Mouse (Mus musculus): ENCODE measurements at regions not wholly inside any gene's neighbourhood (a gene's known extent, or its start where the extent isn't known, plus 50 kb on each side); places are given as distances from the start of the nearest gene placed in this dataset.

GRCm38 (mm10) chr4:95120876-95121275, 68.9 kb upstream of the Jun start:
- no peak for TF ChIP-seq POLR2AphosphoS5 (IDR thresholded peaks at IDR 0.05; ENCODE audit: insufficient replicate concordance, low read depth, low read length)
- no peak for TF ChIP-seq GATA2 (IDR thresholded peaks at IDR 0.05; ENCODE audit: borderline replicate concordance, low read depth, low read length)
- TF ChIP-seq GATA1 (IDR thresholded peaks at IDR 0.05; ENCODE audit: borderline replicate concordance, low read length): no peak
- no peak for TF ChIP-seq TAL1 (conservative IDR thresholded peaks at IDR 0.05; ENCODE audit: low read depth, low read length)
- no peak for TF ChIP-seq CTCF (IDR thresholded peaks at IDR 0.05; ENCODE audit: low read depth, low read length)
- Histone ChIP-seq H3K27me3 (ENCODE audit: insufficient read depth, low read length) (peaks cover 10% of the 10 kb centered on the region; the same call in 1 of the 2 replicates), H3K4me3 (ENCODE audit: low read depth, low read length) (no peak overlapping the region), H3K4me1 (ENCODE audit: insufficient read depth, low read depth, low read length) (peaks cover 6% of the 10 kb centered on the region), H3K9me3 (replicated peaks) (no peaks in the 10 kb centered on the region), H3K36me3 (replicated peaks) (no peaks in the 10 kb centered on the region)
- ATAC-seq (ENCODE audit: extremely low read depth, insufficient number of reproducible peaks, low FRiP score, poor library complexity, severe bottlenecking): no peak
- DNase-seq (ENCODE audit: low spot score): no peak

GRCm38 (mm10) chr4:95125346-95125745, 73.3 kb upstream of the Jun start:
- no peaks in the 10 kb centered on the region for H3K9me3 ChIP-seq (replicated peaks)
- H3K4me3 ChIP-seq (ENCODE audit: low read depth, low read length): no peak overlapping the region
- peaks cover 10% of the 10 kb centered on the region; the same call in 1 of the 2 replicates for H3K27me3 ChIP-seq (ENCODE audit: insufficient read depth, low read length)
- DNase-seq (ENCODE audit: low spot score): no peak
- no peak for TF ChIP-seq GATA1 (IDR thresholded peaks at IDR 0.05; ENCODE audit: borderline replicate concordance, low read length)
- no peak for TF ChIP-seq CTCF (IDR thresholded peaks at IDR 0.05; ENCODE audit: low read depth, low read length)
- no peak for TF ChIP-seq GATA2 (IDR thresholded peaks at IDR 0.05; ENCODE audit: borderline replicate concordance, low read depth, low read length)
- TF ChIP-seq TAL1 (conservative IDR thresholded peaks at IDR 0.05; ENCODE audit: low read depth, low read length): no peak
- no peak for TF ChIP-seq POLR2AphosphoS5 (IDR thresholded peaks at IDR 0.05; ENCODE audit: insufficient replicate concordance, low read depth, low read length)
- no peak for ATAC-seq (ENCODE audit: extremely low read depth, insufficient number of reproducible peaks, low FRiP score, poor library complexity, severe bottlenecking)
- no peaks in the 10 kb centered on the region for H3K36me3 ChIP-seq (replicated peaks)
- peaks cover 10% of the 10 kb centered on the region for H3K4me1 ChIP-seq (ENCODE audit: insufficient read depth, low read depth, low read length)

- Histone ChIP-seq H3K4me3 (ENCODE audit: low read depth, low read length) (no peak overlapping the region), H3K27me3 (ENCODE audit: insufficient read depth, low read length) (peaks cover 4% of the 10 kb centered on the region; the same call in 1 of the 2 replicates), H3K9me3 (replicated peaks) (no peaks in the 10 kb centered on the region), H3K4me1 (ENCODE audit: insufficient read depth, low read depth, low read length) (peaks cover 16% of the 10 kb centered on the region), H3K36me3 (replicated peaks) (no peaks in the 10 kb centered on the region)
- DNase-seq (ENCODE audit: low spot score) (no peak), ATAC-seq (ENCODE audit: extremely low read depth, insufficient number of reproducible peaks, low FRiP score, poor library complexity, severe bottlenecking) (no peak)
- TF ChIP-seq POLR2AphosphoS5 (IDR thresholded peaks at IDR 0.05; ENCODE audit: insufficient replicate concordance, low read depth, low read length) (no peak), CTCF (IDR thresholded peaks at IDR 0.05; ENCODE audit: low read depth, low read length) (no peak), TAL1 (conservative IDR thresholded peaks at IDR 0.05; ENCODE audit: low read depth, low read length) (no peak), GATA1 (IDR thresholded peaks at IDR 0.05; ENCODE audit: borderline replicate concordance, low read length) (no peak), GATA2 (IDR thresholded peaks at IDR 0.05; ENCODE audit: borderline replicate concordance, low read depth, low read length) (no peak)
Measured at GRCm38 (mm10) chr4:95127970-95128369, 75.9 kb upstream of the Jun start.

- peaks cover 32% of the 10 kb centered on the region for H3K4me1 ChIP-seq (ENCODE audit: insufficient read depth, low read depth, low read length)
- peak; percentile 59 for ATAC-seq (ENCODE audit: extremely low read depth, insufficient number of reproducible peaks, low FRiP score, poor library complexity, severe bottlenecking)
- H3K27me3 ChIP-seq (ENCODE audit: insufficient read depth, low read length): no peaks in the 10 kb centered on the region
- no peaks in the 10 kb centered on the region for H3K9me3 ChIP-seq (replicated peaks)
- no peak overlapping the region for H3K4me3 ChIP-seq (ENCODE audit: low read depth, low read length)
- no peaks in the 10 kb centered on the region for H3K36me3 ChIP-seq (replicated peaks)
- TF ChIP-seq GATA1 (IDR thresholded peaks at IDR 0.05; ENCODE audit: borderline replicate concordance, low read length): no peak
- no peak for TF ChIP-seq GATA2 (IDR thresholded peaks at IDR 0.05; ENCODE audit: borderline replicate concordance, low read depth, low read length)
- no peak for TF ChIP-seq POLR2AphosphoS5 (IDR thresholded peaks at IDR 0.05; ENCODE audit: insufficient replicate concordance, low read depth, low read length)
- TF ChIP-seq TAL1 (conservative IDR thresholded peaks at IDR 0.05; ENCODE audit: low read depth, low read length): no peak
- no peak for TF ChIP-seq CTCF (IDR thresholded peaks at IDR 0.05; ENCODE audit: low read depth, low read length)
- no peak for DNase-seq (ENCODE audit: low spot score)
Measured at GRCm38 (mm10) chr4:95133815-95134214, 81.8 kb upstream of the Jun start.

GRCm38 (mm10) chr4:95134611-95135010, 82.6 kb upstream of the Jun start:
- peaks cover 26% of the 10 kb centered on the region for H3K4me1 ChIP-seq (ENCODE audit: insufficient read depth, low read depth, low read length)
- TF ChIP-seq POLR2AphosphoS5 (IDR thresholded peaks at IDR 0.05; ENCODE audit: insufficient replicate concordance, low read depth, low read length) (no peak), TAL1 (conservative IDR thresholded peaks at IDR 0.05; ENCODE audit: low read depth, low read length) (no peak)
- H3K27me3 ChIP-seq (ENCODE audit: insufficient read depth, low read length): no peaks in the 10 kb centered on the region
- no peaks in the 10 kb centered on the region for H3K9me3 ChIP-seq (replicated peaks)
- no peaks in the 10 kb centered on the region for H3K36me3 ChIP-seq (replicated peaks)
- H3K4me3 ChIP-seq (ENCODE audit: low read depth, low read length): no peak overlapping the region
- DNase-seq (ENCODE audit: low spot score) (no peak), ATAC-seq (ENCODE audit: extremely low read depth, insufficient number of reproducible peaks, low FRiP score, poor library complexity, severe bottlenecking) (no peak)

- DNase-seq (ENCODE audit: low spot score) (no peak), ATAC-seq (ENCODE audit: extremely low read depth, insufficient number of reproducible peaks, low FRiP score, poor library complexity, severe bottlenecking) (no peak)
- Histone ChIP-seq H3K4me3 (ENCODE audit: low read depth, low read length) (no peak overlapping the region), H3K27me3 (ENCODE audit: insufficient read depth, low read length) (0 out of 2 replicates have a peak, but pooled peaks cover 3% of the 10 kb centered on the region), H3K9me3 (replicated peaks) (no peaks in the 10 kb centered on the region), H3K36me3 (replicated peaks) (no peaks in the 10 kb centered on the region), H3K4me1 (ENCODE audit: insufficient read depth, low read depth, low read length) (peaks cover 29% of the 10 kb centered on the region)
- TF ChIP-seq TAL1 (conservative IDR thresholded peaks at IDR 0.05; ENCODE audit: low read depth, low read length) (no peak), GATA2 (IDR thresholded peaks at IDR 0.05; ENCODE audit: borderline replicate concordance, low read depth, low read length) (no peak), POLR2AphosphoS5 (IDR thresholded peaks at IDR 0.05; ENCODE audit: insufficient replicate concordance, low read depth, low read length) (no peak), CTCF (IDR thresholded peaks at IDR 0.05; ENCODE audit: low read depth, low read length) (no peak)
Measured at GRCm38 (mm10) chr4:95137413-95138143, 85.6 kb upstream of the Jun start.

Data from G1E (cell line).